Mouse (Mus musculus) myocyte (in vitro differentiated cells): ENCODE measurements around the gene Grik4.

ENCODE experiments used
- CEBPB ChIP-seq: IDR thresholded peaks from 2 replicates; pipeline ENCODE4 v1.6.1; 2011; ENCODE audit warnings: mild to moderate bottlenecking, moderate library complexity; ENCODE audit not compliant: poor library complexity, insufficient read depth, severe bottlenecking
- MAX ChIP-seq: IDR thresholded peaks from one replicate; pipeline ENCODE4 v1.6.1; 2011; ENCODE audit warnings: low read depth, mild to moderate bottlenecking, control low read depth
- POLR2A ChIP-seq: IDR thresholded peaks from one replicate; pipeline ENCODE4 v1.6.1; 2011; ENCODE audit warnings: low read depth, mild to moderate bottlenecking, control low read depth, moderate library complexity; ENCODE audit not compliant: insufficient read length

DNA sequence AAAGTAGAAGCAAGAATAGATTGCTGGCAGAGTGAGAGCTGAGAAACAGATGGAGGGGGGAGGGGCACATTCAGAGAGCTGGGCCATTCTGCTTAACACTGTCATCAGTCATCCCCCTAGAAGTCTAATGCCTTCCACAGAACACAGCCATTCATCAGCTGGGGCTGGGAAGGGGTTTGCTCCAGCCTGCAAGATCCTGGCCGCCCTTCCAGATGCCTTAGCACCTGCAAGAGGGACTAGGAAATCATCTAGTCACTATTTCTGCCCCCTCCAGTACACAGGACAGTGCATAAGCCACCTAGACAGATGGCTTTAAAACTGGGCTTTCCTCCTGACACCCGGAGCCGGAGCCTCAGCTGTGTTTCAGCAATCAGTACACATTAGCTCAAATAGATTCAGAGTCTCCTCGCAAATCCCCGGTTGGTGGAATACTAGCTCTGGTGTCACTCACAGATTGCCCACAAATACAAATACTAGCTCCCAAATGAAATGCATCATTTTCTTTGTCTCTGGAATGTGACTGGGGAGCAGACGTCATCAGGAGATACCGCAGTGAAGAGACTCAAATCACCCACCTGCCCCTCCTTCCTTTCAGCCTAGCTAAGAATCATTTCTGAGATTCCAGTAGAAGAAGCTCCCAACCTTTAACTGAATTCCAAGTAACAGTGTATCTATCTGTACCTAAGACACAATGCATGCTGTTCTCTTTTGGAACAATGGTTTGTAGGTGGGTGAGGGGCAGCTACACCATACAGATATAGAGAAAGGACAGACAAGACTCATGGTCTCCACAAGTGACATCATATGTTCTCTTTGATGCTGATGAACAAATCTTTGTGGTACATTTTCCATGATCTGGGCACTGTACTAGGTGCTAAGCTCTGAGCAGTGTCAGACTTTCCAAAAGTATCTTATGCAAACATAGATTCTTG is 413.8 kb downstream of the Grik4 start:
- no peak for TF ChIP-seq CEBPB
- no peak for TF ChIP-seq POLR2A
- TF ChIP-seq MAX = no peak
